Mouse (Mus musculus) cortical plate, adult 2 months (tissue): ENCODE measurements around the gene Tmem92. TPM values are rescaled to one million over a fixed set of nuclear protein-coding genes. Genes with fewer than 3 reads are reported as not detected.
"Not testable (repeated sequence)": the region's sequence is repeated elsewhere in the genome, so short reads cannot be mapped to it uniquely, and the experiment has no call there.

Source experiments
- H3K27ac ChIP-seq: fragments of 200-500 bp; 2 replicates; pipeline ENCODE4 v1.5.1; 2012; ENCODE audit warnings: low read length, control low read depth, inconsistent platforms; ENCODE audit not compliant: insufficient read depth
- H3K4me1 ChIP-seq: fragments of 200-500 bp; 2 replicates; pipeline ENCODE4 v1.6.1; 2011; ENCODE audit warnings: low read length; ENCODE audit not compliant: control insufficient read depth, insufficient read depth
- H3K4me3 ChIP-seq: fragments of 200-500 bp; 2 replicates; pipeline ENCODE4 v1.5.1; 2011; ENCODE audit warnings: mild to moderate bottlenecking, low read length, control low read depth; ENCODE audit not compliant: insufficient read depth
- CTCF ChIP-seq: fragments of 200-500 bp; IDR thresholded peaks from 2 replicates; pipeline ENCODE4 v1.5.1; 2011; ENCODE audit warnings: mild to moderate bottlenecking, control low read depth, low read length; ENCODE audit not compliant: insufficient read depth; ENCODE audit errors: extremely low read depth
- POLR2A ChIP-seq: fragments of 200-500 bp; IDR thresholded peaks from 2 replicates; pipeline ENCODE4 v1.6.1; 2011; ENCODE audit warnings: mild to moderate bottlenecking, low read length, control low read depth; ENCODE audit not compliant: insufficient read depth; ENCODE audit errors: extremely low read depth
- polyA plus RNA-seq: library from polyadenylated mRNA; depleted of rRNA; stranded (reverse); fragments of >200 nt; gene quantifications from 2 replicates; pipeline ENCODE4 v1.2.3, GENCODE M21; 2012; rRNA removed

Tmem92 gene
- not detected in 2 replicates for polyA plus RNA-seq

DNA sequence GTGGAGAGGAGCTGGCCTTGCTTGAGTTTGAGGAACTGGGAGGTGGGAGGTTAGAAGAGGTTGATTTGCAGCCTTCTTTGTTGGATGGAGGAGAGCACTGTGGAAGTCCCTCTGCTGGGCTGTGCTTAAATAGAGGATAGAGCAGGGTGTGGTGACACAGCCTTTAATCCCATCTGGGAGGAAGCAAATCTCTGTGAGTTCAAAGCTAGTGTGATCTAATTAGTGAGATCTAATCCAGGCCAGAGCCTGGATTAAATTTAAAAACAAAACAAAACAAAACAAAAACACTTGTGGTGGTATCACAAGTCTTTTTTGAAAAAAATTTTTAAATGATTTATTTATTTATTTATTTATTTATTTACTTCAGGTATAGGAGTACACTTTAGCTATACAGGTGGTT is at the start of gene Tmem92:
Gene Tmem92 (minus strand): TSS at position 101 of the 400 bp plus-strand sequence.
- H3K27ac ChIP-seq: no peak within 1 kb of the TSS
- no peak within 1 kb of the TSS for H3K4me3 ChIP-seq
- TF ChIP-seq CTCF (no peak), POLR2A (no peak)
- no peaks in the 10 kb centered on the region for H3K4me1 ChIP-seq

GRCm38 (mm10) chr11:94828966-94829365 is 46.5 kb upstream of the Tmem92 start:
- no peak overlapping the region for H3K4me3 ChIP-seq
- H3K4me1 ChIP-seq: no peaks in the 10 kb centered on the region
- no peak overlapping the region for H3K27ac ChIP-seq
- no peak for TF ChIP-seq CTCF
- TF ChIP-seq POLR2A: no peak

DNA sequence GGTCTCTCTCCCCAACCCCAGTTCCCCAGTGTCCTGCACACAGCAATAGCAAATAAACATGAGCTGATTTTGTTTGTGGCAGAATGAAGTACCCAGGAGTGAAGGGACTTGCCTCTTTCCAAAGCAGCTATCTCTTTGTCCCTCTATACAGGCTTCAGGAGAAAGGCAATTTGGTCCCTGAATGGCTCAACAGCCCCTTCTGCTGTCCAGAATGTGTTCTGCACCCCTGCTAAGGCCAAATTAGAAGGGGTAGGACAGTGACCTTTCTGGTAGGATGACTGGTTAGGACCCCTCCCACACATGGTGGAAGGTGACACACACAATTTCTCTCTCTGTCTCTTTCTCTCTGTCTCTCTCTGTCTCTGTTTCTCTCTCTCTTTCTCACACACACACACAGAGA is 36.9 kb upstream of the Tmem92 start:
- H3K27ac ChIP-seq, H3K4me1 ChIP-seq, H3K4me3 ChIP-seq: not testable (repeated sequence)

DNA sequence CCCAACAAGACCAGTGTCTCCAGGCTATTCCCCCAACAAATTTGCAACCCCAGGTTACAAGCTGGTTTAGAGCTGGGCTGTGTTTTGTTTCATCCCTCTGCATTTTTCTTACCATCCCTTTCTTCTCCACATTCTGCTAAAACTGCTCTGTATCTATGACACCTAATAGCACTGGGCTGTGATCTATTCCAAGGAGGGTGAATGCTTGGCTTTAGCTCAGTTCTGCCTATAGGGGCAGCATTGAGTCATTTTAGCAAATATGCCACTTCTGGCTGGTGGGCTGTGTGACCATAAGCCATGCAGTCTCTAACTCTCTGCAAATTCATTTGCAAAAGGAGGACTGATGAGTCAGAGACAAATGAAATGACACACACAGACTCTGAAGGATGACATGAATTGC is 36.4 kb upstream of the Tmem92 start:
- H3K4me1 ChIP-seq, H3K4me3 ChIP-seq, H3K27ac ChIP-seq: not testable (repeated sequence)

- not testable (repeated sequence) for H3K27ac ChIP-seq, H3K4me3 ChIP-seq, H3K4me1 ChIP-seq
These were observed 29.0 kb upstream of the Tmem92 start for GRCm38 (mm10) chr11:94811537-94811936.

DNA sequence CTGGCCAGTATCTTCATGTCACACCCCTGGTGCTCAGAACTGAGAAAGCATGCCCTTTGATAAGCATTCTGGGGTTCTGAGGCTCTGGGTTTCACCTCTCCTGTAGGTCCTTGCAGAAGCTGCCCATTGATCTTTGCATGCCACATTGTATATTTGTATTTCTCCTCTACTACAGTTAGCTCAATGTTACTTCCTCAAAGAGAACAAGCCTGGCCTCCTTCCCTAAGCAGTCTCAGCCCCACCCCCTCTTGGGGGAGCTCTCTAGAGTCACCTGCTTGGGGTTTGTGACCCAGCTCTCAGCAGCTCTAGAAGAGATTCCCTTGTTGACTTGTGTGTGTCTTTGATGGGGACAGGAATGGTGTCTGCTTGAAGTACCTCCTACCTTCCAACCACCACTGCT is 9.2 kb upstream of the Tmem92 start:
- Histone ChIP-seq H3K4me1 (no peaks in the 10 kb centered on the region), H3K4me3 (no peak overlapping the region), H3K27ac (no peak overlapping the region)
- TF ChIP-seq CTCF (no peak), POLR2A (no peak)

DNA sequence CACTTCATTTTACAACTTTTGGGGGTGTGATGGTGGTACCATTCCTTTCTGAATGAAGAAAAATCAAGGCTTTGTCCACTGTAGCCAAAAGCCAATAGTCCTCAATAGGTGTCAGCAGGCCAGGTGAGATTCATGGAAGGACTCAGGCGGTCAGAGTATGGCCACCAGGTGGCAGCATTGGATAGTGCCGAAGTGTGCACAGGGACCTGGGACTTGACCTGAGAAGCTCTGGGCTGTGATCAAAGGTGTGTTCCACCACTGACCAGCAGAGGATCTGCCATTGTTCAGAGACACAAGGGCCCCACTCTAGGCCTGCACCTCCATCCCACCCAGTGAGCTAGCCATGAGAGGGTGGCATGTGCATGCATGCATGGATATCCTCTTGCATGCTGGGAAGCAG is 2.7 kb upstream of the Tmem92 start:
- Histone ChIP-seq H3K27ac (no peak overlapping the region), H3K4me1 (no peaks in the 10 kb centered on the region), H3K4me3 (no peak overlapping the region)
- TF ChIP-seq POLR2A (no peak), CTCF (peak; percentile 53)

DNA sequence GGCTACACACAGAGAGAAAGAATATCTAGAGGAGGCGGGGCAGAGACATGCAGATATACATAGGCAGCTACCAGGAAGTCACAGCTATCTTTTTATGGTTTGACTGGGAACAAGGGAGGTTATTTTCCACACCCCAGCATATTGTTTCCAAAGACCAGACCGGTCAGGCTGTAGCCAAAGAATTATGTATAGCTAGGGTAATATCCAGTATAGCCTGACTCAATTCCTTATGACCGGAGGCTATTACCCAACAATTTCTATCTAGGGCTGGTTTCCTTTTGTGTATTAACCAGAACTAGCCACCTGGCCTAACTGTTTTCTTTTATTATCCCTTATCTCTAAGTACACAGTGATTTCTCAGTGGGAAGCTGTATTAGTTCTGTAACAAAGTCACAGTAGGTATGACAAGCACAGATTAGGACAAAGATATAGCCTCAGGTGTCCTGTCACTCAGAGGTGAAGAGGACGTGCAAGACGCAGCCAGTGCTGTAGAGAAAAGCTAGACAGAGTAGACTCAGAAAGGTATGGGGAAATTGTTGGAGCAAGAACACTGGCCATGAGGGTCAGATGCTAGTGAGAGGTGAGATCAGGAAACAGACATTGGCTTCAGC is 7.5 kb downstream of the Tmem92 start:
- H3K4me3 ChIP-seq: no peak overlapping the region
- no peaks in the 10 kb centered on the region for H3K4me1 ChIP-seq
- H3K27ac ChIP-seq: no peak overlapping the region
- TF ChIP-seq CTCF (no peak), POLR2A (no peak)

- Histone ChIP-seq H3K27ac (no peak overlapping the region), H3K4me3 (no peak overlapping the region), H3K4me1 (no peaks in the 10 kb centered on the region)
- 0 out of 2 replicates have a peak, but pooled peaks have one; percentile 4 for TF ChIP-seq CTCF
- no peak for TF ChIP-seq POLR2A
These were observed 8.7 kb downstream of the Tmem92 start for GRCm38 (mm10) chr11:94773851-94774250.

DNA sequence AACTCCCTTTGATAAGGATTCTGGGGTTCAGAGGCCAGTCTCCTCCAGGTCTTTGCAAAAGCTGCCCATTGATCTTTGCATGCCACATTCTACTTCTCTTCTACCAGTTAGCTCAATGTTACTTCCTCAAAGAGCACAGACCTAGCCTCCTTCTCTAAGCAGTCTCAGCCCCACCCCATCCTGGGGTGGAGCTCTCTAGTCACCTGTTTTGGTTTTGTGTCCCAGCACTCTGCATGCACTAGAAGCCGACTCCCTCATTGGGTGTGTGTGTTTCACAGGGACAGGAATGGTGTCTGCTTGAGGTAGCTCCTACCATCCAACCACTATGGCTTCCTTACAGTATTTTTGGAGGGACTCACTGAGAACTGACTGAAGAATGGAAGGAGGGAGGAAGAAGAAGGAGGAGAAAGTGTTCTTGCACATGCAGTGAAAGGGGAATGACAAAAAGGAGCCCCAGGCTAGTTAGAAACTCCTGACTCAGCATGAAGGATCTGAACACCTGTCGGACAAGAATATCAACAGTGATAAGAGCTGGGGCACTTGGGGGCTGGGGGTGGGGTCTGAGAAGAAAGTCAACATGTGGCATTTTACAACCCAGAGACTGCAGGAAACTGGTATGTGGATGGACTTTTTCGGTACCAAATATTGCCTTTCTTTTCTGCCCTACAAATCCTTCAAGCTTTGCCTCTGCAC is 10.0 kb downstream of the Tmem92 start:
- no peak for TF ChIP-seq POLR2A
- TF ChIP-seq CTCF: no peak
- Histone ChIP-seq H3K27ac (no peak overlapping the region), H3K4me1 (no peaks in the 10 kb centered on the region), H3K4me3 (no peak overlapping the region)

GRCm38 (mm10) chr11:94767241-94767640 is 15.3 kb downstream of the Tmem92 start:
- Histone ChIP-seq H3K27ac (no peak overlapping the region), H3K4me3 (no peak overlapping the region), H3K4me1 (no peaks in the 10 kb centered on the region)
- TF ChIP-seq CTCF: no peak
